Mouse (Mus musculus) spleen, postnatal 14 days (tissue): Measurements from ENCODE around the gene Tdrd6.

Experiments used
- DNase-seq, 2 experiments: peaks; one replicate each; pipeline ENCODE4 v3.0.0; 2021 to 2022; ENCODE audit warnings: low spot score in 2 of 2

Gene Tdrd6

DNA sequence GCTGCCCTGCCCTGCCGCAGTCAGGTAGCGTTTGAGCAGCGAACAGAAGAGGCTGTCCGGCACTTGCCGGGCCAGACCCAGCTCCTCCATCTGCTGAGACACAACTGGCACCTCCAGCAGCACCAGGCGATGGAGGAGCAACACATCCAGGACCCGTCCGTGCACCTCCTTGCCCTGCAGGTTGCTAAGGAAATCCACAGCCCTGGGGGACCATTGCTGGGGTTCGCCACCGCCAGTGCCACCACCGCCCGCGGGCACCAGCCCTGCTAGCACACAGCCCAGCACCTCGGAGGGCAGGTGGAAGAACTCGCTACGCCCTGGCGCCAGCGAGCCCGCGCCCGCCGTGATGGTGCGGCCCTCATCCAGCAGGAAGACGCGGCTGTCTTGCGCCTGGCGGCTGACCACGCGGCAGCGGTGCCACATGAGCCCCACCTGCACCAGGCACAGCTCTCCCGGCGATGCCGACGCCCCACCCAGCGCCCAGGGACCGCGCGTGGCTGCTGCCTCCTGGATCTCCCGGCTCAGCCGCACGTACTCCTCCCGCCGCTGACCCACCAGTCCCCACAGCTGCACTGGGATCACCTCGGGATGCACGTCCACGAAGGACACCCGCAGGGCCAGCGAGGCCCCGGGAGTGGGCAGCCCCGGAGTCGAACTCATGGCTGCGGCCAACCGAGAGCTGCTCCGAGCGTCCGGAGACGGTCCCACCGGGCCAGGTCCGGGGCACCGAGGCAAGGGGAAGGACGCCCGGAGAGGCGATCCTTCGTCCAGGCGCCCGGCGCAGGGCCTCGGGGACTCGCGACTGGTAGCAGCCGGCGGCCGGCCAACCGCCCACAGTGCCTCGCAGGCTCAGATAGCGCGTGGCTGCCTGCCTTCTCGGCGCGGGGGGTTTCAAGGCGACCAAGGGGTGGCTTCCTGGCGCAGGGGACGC lies at the start of gene Tdrd6:
Gene Tdrd6, minus strand, starts transcription at position 804 of the 931 bp plus-strand sequence.
- no peak for DNase-seq

DNA sequence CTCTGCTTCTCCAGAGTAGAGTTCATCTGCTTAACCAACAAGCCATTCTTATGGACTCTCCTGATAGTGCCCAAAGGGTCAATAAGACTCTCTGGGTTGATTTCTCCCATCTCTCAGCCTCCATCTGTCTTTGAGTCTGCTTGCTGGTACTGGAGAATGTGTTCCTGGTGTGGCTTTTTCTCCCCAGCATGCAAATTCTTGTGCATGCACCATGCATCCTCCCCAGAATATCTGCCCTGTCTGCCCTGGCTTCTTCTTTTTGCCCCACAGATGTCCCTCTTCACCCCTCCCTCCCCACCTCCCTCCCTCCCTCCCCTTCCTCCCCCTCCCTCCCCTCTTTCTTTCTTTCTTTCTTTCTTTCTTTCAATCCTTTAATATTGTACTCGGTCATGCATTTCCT lies 47.2 kb upstream of the Tdrd6 start:
- no peak for DNase-seq

DNA sequence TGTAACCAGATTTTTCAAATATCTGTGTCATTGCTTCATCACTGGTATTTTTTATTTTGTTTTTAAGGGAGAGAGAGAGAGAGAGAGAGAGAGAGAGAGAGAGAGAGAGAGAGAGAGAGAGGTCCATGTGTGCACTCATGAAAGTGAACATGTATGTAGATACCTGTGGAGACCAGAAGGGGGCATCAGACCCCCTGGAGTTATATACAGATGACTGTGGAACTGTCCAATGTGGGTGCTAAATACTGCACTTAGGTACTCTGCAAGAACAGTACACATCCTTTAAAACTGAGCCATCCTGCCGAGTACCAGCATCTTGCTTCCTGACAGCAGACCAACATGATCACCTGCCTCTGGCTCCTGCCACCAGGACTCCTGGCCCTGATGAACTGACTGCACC lies 46.1 kb upstream of the Tdrd6 start:
- DNase-seq, result no peak

DNA sequence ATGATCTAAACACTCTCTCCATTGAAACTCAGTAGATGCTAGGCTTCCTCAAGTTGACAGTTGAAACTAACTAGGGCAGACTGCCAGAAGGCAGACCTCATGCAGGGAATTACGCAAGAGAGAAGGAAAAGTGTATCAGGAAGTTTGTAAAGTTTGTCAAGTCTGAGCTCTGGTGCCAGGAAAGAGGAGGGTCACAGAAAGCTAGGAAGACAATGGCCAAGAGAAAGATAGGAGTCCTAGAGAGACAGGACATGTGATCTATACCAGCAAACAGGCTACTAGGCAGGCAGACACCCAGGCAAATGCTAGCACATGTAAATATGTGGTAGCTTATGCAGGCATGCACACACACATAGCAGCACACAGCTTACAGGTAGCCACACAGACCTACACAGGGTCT lies 45.1 kb upstream of the Tdrd6 start:
- no peak for DNase-seq

DNA sequence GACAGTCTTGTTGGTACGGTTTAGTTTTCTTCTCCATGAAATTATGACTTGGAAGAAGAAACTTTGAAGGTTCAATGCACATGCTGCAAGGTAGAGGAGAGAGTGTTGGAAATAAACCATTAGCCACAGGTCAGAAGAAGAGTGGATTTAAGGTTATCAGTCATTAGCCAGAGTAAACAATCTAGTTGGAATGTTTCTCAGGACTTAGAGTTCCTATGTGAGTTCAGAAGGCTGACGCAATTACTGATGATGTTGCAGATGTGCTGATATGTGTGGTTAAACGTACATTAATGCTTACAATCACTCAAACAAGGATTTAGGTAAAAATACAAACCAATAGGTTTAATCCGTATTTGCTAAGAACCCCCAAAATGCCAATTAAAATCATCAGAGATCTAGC lies 41.8 kb upstream of the Tdrd6 start:
- no peak for DNase-seq

DNA sequence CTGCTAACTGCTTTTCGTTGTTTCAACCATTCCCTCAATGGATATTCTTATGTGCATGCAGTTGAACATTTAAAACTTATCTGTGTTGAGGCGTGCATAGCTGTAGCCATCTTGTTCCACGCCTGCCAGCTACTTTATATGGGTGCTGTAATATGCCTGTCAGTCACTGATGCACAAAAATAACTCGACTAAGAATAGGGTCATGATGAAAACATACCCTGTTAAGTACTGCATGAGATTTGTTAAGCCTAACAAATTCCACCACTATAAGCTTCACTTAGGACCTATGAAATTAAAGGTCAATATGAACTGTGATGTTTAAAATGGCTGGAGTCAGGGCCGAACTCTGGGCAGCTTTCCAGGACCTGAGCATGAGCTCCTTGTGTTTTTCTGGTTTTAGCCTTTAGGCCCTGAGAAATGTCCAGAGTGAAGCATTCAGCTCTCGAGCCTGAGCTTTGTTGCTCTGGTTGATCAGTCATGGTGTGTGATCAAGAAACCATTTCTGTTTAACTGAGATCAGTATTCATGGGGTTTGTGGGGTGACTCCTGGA lies 39.1 kb upstream of the Tdrd6 start:
- DNase-seq, result no peak

DNA sequence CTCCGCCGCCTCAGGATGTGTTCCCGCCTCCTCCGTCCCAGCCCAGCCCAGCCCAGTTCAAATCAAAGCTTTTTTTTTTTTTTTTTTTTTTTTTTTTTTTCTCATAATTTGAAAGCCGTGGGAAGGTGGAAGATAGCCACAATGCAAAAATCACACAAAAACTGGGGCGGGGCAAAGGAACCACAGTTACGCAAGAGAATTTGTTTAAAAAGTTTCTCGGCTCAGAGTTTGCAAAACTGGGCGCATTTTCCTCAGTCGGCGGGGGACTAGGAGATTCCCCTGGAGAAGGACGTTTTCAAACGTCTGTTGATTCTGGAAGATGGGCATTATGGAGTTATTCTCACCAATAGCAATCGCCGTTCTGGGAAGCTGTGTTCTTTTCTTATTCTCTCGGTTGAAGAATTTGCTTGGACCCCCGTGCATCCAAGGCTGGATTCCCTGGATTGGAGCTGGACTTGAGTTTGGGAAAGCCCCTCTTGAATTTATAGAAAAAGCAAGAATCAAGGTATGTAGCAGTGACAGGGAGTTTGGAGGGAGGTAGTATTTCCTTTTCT lies 37.3 kb upstream of the Tdrd6 start, which contains the start of gene Cyp39a1:
Gene Cyp39a1, plus strand, starts transcription at position 136 of the 554 bp plus-strand sequence.
- DNase-seq, result no peak

DNA sequence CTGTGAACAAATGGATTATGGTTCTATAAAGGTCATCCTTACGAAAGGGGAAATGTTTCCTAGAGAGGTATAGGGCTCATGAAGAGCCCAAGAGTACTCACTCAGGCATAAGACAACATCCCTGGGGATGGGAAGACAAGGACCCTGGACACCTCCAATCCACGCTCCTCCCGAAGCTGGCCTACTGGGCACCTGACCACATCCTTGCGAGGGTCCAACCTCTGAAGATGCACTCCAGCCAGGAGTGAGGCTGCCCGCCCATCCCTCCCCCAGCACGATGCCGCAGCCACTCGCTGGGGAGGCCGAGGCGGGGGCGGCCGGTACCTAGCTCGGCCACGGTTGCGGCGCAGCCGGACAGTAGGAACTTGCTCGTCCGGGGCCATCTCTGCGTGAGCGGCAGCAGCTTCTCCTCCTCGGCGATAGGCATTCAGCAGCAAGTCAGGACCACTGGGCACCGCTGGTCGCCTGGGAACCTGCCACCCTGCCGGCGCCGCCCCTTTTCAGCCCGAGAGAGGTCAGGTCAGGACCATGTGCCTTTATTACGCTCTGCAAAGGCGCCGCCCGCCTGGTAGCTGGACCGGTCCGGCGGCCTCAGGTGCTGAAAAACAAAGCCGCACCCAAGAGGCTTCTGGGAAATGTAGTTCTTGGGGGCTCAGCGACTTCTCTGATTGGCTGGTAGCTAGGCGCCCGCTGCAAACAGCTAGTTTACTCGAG lies 36.6 kb upstream of the Tdrd6 start, which contains the start of gene Slc25a27:
Gene Slc25a27, minus strand, starts transcription at position 639 of the 714 bp plus-strand sequence.
- DNase-seq, result peak; percentile 46 to 63

DNA sequence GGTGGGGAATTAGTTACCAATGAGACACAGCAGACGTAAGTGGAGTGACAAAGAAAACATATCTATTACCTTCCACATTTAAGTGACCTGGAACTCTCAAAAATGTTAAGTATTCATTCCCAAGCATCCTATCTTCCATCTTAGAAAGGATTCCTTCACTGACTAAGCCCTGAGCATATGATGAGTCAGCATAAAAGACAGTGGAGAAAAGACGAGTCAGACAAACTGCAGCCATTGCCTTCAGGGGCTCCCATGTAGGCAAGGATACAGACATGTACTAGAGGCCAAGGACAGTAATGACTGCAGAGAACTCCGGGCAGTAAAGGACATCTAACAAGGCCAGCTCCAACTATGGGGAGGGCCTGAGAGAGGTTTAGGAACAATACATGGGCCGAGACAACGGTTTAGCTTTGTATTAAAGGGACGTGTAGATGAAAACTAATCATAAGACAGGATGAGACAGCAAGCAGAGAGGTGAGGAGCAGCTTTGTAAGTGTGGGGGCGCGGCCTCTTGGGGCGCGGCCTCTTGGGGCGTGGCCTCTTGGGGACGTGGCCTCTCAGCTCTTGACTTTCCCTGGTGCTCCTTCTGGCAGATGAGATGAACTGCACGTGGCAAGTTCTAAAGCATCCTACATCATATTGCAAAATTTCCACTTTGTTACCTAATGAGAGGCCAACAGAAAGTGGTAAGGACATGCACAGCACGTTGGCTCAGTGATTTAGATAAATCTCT lies 21.4 kb upstream of the Tdrd6 start:
- DNase-seq, result no peak

DNA sequence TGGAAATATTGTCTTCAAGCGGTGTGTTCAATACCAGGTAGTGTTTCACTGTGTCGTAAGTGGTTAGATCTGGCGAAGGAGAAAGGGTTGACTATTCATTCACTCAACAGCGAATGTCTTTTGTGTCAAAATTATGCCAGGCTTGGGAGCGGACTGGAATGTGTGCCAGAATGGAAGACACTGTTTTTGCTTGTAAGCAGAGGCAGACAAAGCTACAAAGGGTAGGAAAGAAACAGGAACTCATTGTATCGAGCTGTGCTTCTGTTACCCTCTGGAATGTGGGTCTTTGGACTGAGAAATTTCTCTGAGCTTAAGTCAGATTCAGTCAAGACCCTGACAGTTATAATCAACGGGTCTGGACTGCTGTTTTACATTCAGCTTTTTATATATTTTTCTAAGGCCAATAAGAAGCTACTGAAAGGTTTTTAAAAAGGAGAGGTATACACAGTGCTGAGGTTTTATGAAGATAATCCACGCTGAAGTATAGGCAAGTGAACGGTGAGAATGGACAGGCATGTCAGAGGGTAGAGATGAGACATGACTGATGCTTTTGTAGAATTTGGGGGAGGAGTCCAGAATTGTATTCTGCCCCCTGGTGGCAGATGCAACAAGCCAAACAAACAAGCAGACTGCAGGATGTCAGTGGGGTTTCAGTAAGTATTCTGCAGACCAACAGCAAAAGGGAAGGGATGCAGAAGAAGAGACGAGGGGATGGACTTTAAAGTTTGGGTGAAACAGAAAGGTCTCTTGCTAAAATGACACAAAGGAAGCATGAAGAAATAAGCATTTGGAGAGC lies 19.7 kb upstream of the Tdrd6 start:
- no peak for DNase-seq

DNA sequence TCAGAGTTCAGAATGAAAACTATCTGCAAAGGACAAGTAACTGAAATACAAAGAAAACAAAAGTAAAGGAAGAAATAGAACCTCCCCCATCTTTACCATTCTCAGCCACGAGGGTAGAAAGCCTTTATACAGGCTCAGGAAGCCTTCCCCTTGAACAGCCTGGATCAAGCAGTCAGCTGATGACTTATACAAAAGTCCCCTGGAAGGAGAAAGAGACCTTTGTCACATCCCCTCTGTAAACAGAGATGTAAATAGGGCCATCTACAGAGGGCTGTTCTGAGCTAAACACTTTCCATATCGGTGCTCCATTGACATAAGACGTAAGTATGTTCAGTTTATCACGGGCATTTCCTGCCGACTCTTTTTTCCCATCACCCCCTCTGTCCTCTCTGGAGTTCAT lies 16.8 kb upstream of the Tdrd6 start:
- DNase-seq, result no peak

DNA sequence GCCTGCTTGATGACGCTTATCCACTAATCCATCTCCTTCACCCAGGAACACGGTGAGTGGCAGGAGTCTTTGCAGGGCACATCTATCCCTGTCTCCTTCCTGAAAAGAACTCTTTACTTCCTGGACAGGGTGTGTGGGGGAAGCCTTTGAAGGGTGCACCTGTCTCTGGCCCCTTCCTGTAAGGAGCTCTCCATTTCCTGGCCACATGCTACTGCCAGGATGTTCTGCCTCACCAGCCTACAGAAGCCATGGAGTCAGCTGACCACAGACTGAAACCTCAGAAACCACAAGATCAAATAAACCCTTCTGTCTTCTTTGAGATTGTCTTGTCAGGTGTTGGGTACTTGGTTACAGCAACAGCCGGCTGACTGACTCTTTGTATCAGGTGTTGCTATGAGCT lies 15.0 kb upstream of the Tdrd6 start:
- DNase-seq, result no peak

DNA sequence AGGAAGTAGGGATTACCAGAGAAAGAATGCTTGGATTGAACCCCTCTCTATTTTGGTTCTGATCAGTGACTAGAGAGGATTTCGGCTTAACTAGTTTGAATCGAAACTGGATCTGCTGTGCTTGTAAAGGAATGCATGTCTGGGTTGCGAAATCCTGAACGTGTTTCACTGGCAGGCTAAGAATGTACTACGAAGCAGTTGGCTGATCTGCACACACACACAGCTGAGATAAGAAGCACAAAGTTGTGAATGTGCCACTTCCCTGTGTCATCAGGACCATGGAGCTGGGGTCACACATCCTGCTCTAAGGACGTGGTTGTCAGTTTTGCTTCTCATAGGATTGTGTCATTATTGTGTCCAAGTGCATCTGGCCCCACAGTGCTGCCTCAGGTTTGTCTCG lies 14.3 kb upstream of the Tdrd6 start:
- DNase-seq, result no peak

DNA sequence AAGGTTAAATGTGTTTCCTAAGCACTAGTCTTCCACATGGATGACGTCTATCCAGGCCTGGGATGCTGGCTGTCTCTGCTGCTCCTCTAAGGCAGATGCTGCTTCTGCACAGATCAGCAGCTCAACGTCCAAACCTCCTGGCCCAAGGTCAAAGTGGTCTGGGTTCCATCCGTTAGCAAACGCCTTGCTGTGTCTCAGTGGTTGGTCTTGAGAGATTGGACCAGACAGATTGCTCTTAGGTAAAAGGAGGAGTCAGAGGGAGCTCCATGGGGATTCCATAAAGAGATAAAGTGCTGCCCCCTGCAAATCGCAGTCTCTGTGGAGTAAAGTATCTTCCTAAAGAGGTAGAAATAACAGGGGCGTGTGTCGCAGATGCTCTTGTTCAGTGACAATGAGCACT lies 13.1 kb upstream of the Tdrd6 start:
- DNase-seq, result no peak

DNA sequence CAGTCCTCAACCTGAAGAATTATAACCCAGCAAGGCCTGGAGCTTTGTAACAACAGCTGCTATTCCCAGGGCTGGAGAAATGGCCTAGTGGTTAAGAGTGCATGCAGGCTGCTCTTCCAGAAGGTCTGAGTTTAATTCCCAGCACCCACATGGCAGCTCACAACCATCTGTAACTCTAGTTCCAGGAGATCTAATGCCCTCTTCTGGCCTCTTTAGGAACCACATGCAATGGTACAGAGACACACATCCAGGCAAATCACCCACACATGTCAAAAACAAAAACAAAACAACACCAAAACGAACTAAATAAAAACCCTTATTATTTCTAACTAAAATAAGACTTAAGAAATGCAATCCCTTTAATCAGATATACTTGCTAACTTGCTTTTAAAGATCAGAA lies 10.7 kb upstream of the Tdrd6 start:
- no peak for DNase-seq

DNA sequence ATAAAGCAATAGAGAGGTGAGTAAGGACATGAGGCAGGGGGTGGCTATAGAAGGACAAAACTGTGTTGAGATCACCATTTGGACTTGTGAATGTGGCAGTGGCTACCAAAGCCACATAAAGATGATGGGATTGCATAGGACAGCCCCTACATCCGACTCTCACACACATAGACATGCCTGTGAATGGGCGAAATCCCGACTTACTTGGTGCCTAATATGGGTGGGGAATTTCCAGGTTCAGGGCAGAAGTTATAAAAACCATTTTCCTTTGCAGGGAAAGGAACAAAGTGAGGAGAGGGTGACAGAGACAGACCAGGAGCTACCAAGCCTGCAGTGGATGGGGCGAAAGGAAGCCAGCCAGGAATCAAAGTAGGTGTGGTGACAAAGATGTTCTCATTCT lies 7.0 kb upstream of the Tdrd6 start:
- no peak for DNase-seq

DNA sequence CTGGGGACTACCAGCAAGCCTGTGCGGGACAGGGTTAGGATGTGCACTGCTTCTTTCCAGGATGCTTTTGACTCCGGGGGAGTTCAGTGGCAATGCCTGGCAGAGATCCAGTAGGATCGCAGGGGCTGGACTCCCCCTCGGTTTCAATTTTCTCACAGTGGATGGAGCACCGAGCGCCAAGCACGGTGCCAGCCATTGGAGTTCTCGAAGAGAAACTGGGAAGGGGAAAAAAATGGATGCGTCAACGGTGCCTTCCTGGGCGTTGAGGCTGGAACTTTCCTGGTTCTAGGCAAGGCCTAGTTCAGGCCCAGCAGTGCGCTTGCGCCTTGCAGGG lies 295 bp upstream of the Tdrd6 start:
- no peak for DNase-seq

DNA sequence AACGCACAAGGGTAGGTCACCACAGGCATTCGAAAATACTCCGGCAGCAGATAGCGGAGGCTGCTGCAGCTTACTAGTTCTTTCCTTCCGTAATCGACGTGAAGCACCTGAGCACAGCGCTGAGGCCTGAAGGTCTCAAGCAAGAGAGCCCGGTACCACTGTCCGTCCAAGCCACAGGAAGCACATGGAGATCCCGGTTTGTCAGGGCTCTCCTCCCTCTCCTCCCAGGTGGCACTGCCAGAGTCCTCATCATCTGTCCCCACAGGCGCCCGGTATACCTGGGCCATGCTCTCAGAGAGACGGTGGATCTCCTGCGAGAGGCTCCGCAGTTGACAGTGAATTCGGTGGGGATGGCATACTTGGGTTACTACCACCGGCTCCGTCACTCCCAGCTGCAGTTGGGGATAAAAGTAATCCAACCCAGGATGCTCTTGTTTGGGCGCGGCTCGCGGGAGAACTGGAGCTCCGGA lies 1.0 kb downstream of the Tdrd6 start:
- no peak for DNase-seq

DNA sequence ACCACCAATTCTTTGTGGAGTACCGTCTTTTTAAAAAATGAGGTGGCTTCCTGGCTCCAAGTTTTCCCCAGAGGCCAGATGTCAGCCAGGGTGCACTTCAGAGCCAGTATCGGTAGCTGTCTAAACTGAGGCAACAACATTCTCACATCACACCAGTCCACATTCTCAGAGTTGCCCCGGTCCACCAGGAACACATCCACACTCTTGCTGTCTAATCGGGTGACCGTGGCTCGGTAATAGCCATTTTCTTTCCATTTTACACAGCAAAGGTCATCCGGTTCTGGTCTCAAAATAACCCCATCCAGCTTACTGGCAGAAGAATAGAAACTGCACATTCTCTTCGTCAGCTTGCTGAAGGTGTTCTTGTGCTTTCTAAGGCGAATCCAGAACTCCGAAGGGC lies 1.9 kb downstream of the Tdrd6 start:
- no peak for DNase-seq

DNA sequence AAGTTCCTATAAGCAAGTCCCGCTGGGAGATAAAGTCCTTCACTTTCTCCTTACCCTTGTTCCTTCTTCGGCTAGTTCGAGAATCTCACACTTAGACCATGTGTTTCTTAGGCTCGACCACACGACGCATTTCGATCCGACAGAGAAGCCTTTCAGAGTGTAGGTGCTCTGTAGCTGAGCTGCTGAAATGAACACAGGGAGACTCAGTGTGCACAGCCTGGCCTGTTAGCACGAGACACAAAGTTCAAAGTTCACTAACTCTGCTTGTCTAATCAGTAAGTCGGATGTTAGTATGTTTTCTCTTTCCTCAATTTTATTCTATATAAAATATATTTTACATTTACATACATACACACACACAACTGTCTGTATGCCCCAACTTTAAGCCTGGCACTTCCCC lies 8.0 kb downstream of the Tdrd6 start:
- DNase-seq, result no peak

DNA sequence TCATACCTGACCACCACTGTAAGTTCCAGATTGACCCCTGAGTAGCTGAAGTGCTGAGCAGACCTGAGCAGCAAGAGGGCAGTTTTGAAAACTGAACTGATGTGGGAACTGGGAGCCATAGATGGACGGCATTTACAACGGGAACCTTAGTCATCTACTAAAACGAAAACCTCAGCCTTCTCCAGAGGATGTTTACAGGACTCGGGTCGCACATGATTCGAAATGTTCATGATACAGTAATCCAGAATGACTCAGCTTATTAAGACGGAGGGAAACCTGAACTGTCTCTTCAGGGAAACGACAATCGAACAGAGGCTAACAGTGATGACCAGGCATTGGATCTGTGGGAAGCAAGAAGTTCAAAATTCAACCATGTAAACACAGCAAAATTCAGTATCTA lies 10.9 kb downstream of the Tdrd6 start:
- DNase-seq, result no peak
